Mouse (Mus musculus) Patski (cell line): ENCODE results near the gene Gm20388. TPM values are rescaled to one million over a fixed set of nuclear protein-coding genes. Genes with fewer than 3 reads are reported as not detected.
A peak's percentile ranks its signal among the peaks of the same experiment; 100 is the strongest.

Experiments
- ATAC-seq: fragments of 100-300 bp; one replicate; pipeline ENCODE4 v1.8.0; 2021
- CTCF ChIA-PET: fragments of 350-600 bp; sonication (Branson Sonifier 250); formaldehyde crosslinking; loops from one replicate; lab custom pipeline; 2022; ENCODE audit warnings: inconsistent platforms; lab: Charles Lee
- POLR2A ChIA-PET: fragments of 350-600 bp; sonication (Branson Sonifier 250); formaldehyde crosslinking; loops from one replicate; lab custom pipeline; 2022; ENCODE audit warnings: antibody characterized with exemption, inconsistent platforms; lab: Charles Lee
- DNase-seq: peaks from one replicate; pipeline ENCODE4 v3.0.0-alpha.2; 2011; ENCODE audit warnings: low read depth, low spot score
- H3K27me3 ChIP-seq: fragments of 371-371 bp; one replicate; pipeline ENCODE4 v1.5.1; 2021
- CTCF ChIP-seq: fragments of 100-300 bp; IDR thresholded peaks from one replicate; pipeline ENCODE4 v1.5.1; 2021
- in situ Hi-C: fragments of 300-500 bp; cut with MboI; formaldehyde crosslinking; loops from 3 replicates; pipeline ENCODE4 v1.11.1; 2018; ENCODE audit warnings: low pct_unique_long_range_greater_than_20kb, mixed read lengths
- polyA plus RNA-seq: library from polyadenylated mRNA; unstranded; gene quantifications from one replicate; pipeline ENCODE4 v1.2.3, GENCODE M21; 2021

Gene Gm20388
- polyA plus RNA-seq, 1 experiment from 2014 or later, result 86.7 TPM

DNA sequence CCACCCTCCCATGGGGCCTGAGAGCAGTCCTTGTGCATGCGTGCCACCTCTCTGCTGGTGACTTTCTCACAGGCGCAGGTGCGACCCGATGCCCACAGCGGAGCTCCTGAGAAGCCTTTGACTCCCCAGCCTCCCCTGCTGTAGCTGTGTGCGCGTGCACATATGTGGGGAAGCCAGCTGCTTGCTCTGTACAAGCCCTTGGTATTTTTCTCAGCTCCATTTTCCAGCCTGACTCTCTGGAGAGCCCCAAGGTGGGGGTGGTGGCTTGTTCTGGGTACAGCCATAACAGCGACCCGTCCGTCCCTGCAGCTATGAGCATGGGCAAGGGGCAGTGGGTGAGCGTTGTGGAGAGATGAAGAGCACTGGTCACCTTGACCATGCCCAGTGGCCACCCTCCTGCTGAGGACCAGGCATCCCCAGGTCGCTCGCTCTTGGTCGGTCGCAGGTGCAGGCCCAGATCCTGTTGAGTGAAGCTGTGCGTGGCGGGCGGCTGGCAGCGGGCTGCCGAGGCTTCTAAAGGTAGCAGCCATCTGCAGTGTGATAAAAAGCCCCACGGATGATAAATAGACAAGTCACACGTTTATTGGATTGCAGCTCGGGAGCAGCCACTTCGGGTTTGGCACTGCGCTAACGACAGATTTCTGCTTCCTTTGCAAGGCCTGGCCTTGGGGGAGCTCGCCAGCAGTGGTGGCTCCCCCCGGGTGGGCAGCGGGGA is 502.4 kb downstream of the Gm20388 start:
- POLR2A ChIA-PET, result interaction anchor here (0.7 kb wide), 1 partner anchor 582 kb away, joined by 3 read pairs; no protein-coding TSS in a partner anchor
- in situ Hi-C loops, result no loop called here

DNA sequence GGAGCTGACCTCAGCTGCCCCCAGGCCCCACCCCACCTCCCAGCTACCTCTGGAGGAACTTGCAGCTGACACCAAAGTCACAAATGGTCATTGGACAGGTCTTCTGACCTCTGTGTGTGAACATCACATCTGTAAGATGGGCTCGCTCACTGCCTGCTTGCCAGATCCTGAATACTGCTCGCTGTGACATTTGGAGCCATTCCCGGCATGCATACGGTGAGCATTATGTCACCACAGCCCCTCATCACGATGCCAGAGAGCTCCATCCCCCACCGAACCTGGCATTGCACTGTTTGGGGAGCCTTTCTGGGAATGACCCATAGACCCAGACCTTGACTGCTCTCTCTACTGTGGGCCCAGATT is 503.0 kb downstream of the Gm20388 start:
- no peak for TF ChIP-seq CTCF
- CTCF ChIA-PET, result interaction anchor here (0.9 to 1.0 kb wide), 2 partner anchors 11 to 31 kb away, joined by 3 read pairs; no protein-coding TSS in a partner anchor
- in situ Hi-C loops, result no loop called here
- POLR2A ChIA-PET, result no interaction called here
- no peak for DNase-seq
- ATAC-seq, result no peak
- no peaks in the 10 kb centered on the region for H3K27me3 ChIP-seq

More for the DNA sequence above, 502.4 kb downstream of the Gm20388 start:
- TF ChIP-seq CTCF, result no peak
- DNase-seq (no peak), ATAC-seq (no peak)
- H3K27me3 ChIP-seq, result no peaks in the 10 kb centered on the region
- CTCF ChIA-PET, result interaction anchor here (0.9 to 1.0 kb wide), 2 partner anchors 10 to 30 kb away, joined by 3 read pairs; no protein-coding TSS in a partner anchor

DNA sequence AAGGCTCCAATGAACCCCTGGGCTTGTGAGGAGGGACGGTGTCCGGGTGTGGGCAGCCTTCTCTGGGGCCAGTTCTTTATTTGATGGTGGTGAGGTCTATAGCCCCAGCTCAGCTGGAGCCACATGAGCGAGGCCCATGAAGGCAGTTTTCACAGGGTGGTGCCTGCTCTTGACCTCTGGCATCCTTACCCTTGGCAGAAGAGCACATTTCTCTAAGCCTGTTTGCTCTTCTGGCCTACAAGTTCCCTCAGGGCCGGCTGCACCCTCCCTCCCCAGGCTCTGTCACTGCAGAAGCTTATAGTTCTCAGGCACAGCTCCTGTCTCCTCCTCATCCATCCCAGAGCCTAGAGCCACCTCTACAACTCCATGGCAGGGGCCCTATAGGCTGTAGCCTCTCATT is 503.6 kb downstream of the Gm20388 start:
- ATAC-seq, result no peak
- TF ChIP-seq CTCF, result no peak
- no peaks in the 10 kb centered on the region for H3K27me3 ChIP-seq
- POLR2A ChIA-PET, result interaction anchor here (0.5 kb wide), 1 partner anchor 119 kb away, joined by 8 read pairs; no protein-coding TSS in a partner anchor
- DNase-seq, result no peak
- CTCF ChIA-PET, result interaction anchor here (1.3 kb wide), 1 partner anchor 12 kb away, joined by 4 read pairs; no protein-coding TSS in a partner anchor
- in situ Hi-C loops, result no loop called here

DNA sequence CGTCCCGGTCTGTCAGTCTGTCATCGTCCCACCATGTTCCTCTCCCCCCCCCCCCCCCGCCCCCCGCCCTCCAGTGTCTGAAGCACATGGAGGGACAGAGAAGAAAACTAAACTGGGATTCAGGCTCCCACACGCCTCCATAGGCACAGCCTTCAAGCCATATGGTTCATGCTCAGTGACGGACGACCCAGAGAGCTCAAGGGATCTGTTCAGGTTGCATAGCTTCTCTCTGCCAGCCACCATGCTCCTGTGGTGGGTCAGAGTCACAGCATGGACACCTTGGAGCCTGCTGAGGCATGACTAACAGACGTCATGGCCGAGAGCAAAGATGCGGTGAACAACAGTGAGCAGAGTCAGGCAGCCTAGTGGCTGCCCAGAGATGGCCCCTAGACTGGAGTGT is 504.8 kb downstream of the Gm20388 start:
- POLR2A ChIA-PET, result interaction anchor here (0.8 to 1.4 kb wide), 5 partner anchors 72 to 121 kb away, joined by 3 to 4 read pairs (median 3); no protein-coding TSS in a partner anchor
- TF ChIP-seq CTCF, result no peak
- H3K27me3 ChIP-seq, result no peaks in the 10 kb centered on the region
- CTCF ChIA-PET, result interaction anchor here (1.0 to 1.3 kb wide), 2 partner anchors 11 to 18 kb away, joined by 3 to 4 read pairs; no protein-coding TSS in a partner anchor
- ATAC-seq, result peak; percentile 36
- in situ Hi-C loops, result loop anchor here (5.0 kb wide), 1 partner anchor 72 kb away; no protein-coding TSS in a partner anchor
- DNase-seq, result peak; percentile 71

DNA sequence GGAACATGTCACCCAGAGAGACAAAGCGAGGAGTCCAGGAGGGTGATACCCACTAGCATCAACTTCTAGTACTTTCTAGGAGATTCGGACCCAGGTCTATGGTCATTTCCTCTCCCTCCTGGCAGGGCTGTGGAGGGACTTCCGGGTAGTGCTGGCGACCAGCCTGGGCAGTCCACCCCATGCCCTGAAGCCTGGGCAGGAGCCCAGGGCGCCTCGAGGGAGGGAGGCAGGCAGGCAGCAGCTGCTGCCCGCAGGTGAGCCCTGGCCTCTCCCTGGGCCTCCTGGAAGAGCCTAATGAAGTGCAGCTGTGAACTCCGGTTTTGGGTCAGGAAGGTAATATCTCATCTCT is 505.5 kb downstream of the Gm20388 start:
- no peaks in the 10 kb centered on the region for H3K27me3 ChIP-seq
- CTCF ChIA-PET, result interaction anchor here (1.0 kb wide), 1 partner anchor 17 kb away, joined by 3 read pairs; no protein-coding TSS in a partner anchor
- DNase-seq (no peak), ATAC-seq (no peak)
- in situ Hi-C loops, result loop anchor here (5.0 kb wide), 1 partner anchor 71 kb away; no protein-coding TSS in a partner anchor
- POLR2A ChIA-PET, result interaction anchor here (0.8 to 1.4 kb wide), 4 partner anchors 12 to 89 kb away, joined by 3 to 8 read pairs (median 4); no protein-coding TSS in a partner anchor
- no peak for TF ChIP-seq CTCF

DNA sequence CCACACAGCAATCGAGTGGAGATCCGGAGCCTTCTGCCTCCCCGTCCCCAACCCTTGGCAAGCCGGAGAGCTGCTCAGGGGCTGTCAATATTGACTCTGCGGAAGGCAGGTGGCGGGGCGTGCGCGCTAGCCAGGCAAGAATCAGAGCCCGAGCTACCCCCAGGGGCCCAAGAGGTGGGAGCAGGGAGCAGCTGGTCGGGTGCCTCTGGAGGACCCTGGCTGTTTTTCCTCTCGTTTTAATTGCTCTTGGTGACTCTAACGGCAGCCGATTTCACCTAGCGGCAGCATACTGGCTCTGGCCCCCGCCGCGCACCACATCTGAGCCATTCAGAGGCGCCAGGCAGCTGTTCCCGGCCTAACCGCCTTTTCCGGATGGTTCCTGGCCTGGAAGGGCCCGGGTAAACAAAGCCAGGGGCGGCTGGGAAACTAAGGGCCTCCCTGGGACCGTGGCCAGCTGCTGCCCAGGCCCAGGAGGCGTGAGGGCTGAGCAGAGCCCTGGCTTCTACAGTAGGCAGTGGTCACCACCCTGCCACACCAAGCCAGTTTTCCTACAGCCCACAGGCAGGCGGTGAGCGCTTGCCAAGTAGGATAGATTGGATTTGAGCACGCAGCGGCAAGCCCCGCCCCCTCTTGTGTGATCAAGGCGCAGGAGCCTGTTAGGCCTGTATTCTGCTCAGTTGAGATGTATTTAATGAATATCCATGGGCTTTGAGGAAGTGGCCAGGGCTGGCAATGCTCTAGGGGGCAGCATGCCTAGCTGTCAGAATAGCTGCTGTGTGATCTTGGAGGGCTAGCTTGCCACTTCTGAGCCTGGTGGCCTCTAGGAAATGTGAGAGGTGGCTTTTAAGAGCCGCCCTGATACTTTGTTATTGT is 506.1 kb downstream of the Gm20388 start:
- DNase-seq (no peak), ATAC-seq (no peak)
- no peak for TF ChIP-seq CTCF
- no peaks in the 10 kb centered on the region for H3K27me3 ChIP-seq
- ChIA-PET CTCF (interaction anchor here (1.0 kb wide), 1 partner anchor 16 kb away, joined by 3 read pairs; no protein-coding TSS in a partner anchor), POLR2A (interaction anchor here (0.7 to 1.4 kb wide), 3 partner anchors 12 to 85 kb away, joined by 4 to 8 read pairs (median 4); no protein-coding TSS in a partner anchor)
- in situ Hi-C loops, result loop anchor here (5.0 kb wide), 1 partner anchor 71 kb away; no protein-coding TSS in a partner anchor

DNA sequence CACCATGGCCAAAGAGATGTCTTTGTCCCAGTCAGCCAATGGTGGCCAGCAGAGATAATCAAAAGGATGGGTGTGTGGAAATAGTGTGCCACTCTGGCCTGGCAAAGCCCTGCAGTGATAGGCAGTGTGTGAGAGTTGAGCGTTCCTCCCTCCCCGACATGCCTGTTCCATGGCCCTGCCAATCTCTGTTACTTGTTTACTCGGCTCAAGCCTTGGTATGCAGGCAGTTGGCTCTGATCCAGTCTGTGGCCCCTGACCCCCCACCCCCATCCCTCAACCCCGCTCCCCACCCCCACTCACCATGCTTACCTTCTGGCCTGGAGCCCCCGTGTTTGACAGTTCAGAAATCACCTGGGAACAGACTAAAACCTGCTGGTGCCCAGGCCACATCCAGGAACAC is 507.5 kb downstream of the Gm20388 start:
- no peak for DNase-seq
- ChIA-PET POLR2A (no interaction called here), CTCF (no interaction called here)
- ATAC-seq, result no peak
- H3K27me3 ChIP-seq, result no peaks in the 10 kb centered on the region
- TF ChIP-seq CTCF, result no peak
- in situ Hi-C loops, result loop anchor here (5.0 kb wide), 1 partner anchor 69 kb away; no protein-coding TSS in a partner anchor

DNA sequence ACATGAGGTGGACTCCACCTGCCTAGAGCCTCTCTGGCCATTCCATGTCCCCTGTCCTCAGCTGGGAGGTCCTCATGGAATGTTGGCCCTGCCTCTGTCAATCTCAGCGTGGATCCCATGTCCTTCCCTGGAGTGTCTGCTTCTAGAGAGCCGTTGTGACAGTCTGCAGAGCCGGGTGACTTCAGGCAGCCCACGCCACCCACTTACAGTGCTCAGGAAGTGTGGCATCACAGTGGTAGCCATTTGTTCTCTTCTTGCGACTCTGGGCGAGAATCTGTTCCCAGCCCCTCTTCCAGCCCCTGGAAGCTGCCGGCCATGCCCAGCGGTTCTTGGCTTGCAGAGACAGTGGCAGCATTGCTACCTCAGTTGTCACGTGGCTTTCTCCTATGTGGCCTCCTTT is 509.0 kb downstream of the Gm20388 start:
- ATAC-seq, result no peak
- in situ Hi-C loops, result loop anchor here (5.0 kb wide), 1 partner anchor 68 kb away; no protein-coding TSS in a partner anchor
- no peak for TF ChIP-seq CTCF
- no peaks in the 10 kb centered on the region for H3K27me3 ChIP-seq
- ChIA-PET POLR2A (no interaction called here), CTCF (no interaction called here)
- no peak for DNase-seq

DNA sequence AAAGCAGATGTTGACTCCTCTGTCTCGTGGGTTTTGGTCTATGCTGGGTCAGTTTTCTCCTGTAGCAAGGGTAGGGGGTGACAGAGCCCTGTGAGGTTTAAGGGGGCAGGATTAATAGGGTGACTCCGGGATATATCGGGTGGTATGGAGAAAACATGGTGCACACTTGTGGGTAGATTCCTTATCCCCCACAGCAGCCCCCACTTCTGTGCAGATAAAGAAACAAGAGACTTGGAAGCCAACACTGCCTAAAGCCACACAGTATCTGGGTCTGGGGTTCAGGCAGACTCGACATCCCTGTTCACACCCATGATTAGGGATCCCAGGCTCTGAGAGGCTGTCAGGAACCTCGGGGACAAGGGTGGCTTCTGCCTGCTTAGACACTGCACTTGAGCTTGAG is 509.6 kb downstream of the Gm20388 start:
- TF ChIP-seq CTCF, result no peak
- no peaks in the 10 kb centered on the region for H3K27me3 ChIP-seq
- ATAC-seq (no peak), DNase-seq (no peak)
- ChIA-PET CTCF (no interaction called here), POLR2A (no interaction called here)
- in situ Hi-C loops, result no loop called here

DNA sequence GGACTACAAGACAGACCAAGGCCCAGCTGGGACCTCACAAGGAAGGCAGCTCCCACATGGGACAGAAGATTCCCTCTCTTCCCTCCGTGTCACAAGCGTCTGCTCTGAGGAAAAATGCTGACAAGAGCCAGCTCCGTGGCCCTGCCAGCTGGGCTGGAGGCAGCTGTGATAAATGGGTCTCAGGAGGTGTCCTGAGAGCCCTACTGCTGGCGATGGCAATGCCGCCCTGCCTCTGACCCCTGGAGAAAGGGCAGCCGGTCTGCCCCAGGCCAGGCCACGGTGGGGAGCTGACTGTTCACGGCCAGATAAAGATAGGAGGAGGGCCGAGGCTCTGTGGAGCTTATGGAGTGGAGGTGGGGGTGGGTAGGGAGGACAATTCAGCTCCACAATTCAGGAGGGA is 511.0 kb downstream of the Gm20388 start:
- ATAC-seq (no peak), DNase-seq (no peak)
- POLR2A ChIA-PET, result interaction anchor here (0.6 kb wide), 1 partner anchor 113 kb away, joined by 4 read pairs; no protein-coding TSS in a partner anchor
- H3K27me3 ChIP-seq, result no peaks in the 10 kb centered on the region
- TF ChIP-seq CTCF, result no peak
- in situ Hi-C loops, result no loop called here
- CTCF ChIA-PET, result no interaction called here
